Mouse (Mus musculus): ENCODE results near the gene Atp5s.

The Atp5s gene

DNA sequence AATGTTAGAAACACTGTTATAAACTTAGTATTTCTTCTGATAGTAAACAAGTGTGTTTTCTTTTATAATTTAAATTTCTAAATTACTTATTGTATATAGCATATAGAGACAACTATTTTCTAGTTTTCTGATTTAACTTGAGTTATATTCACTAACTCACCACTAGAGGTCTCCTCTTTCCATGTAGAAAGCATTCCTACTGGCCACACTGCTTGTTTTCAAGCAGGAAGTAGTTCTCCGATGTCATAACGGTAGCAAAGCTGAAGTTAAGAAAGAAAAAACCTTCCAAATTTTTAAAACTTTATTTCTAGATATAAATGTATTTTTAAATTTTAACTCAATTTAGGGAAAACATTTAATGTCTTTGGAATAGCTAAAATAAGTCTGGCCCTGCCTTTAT, 8.8 kb downstream of the Atp5s start:
- peak in 1 of 2 experiments; percentile 51 for DNase-seq

DNA sequence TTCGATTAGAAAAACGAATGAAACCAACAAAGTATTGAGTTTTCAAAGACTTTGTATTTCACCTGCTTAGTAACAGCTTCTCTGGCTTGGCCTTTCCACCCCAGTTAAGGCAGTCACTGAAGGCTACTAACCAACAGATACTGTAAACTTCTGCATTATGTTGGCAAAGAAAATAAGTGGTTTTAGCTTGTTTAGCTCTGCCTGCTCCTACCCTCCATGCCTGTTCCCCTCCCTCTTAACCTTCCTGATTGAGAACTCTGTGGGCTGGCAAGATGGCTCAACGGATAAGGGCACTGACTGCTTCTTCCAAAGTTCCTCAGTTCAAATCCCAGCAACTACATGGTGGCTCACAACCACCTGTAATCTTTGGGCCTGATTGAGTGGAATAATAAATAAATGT, 9.2 kb downstream of the Atp5s start:
- no peak for DNase-seq

DNA sequence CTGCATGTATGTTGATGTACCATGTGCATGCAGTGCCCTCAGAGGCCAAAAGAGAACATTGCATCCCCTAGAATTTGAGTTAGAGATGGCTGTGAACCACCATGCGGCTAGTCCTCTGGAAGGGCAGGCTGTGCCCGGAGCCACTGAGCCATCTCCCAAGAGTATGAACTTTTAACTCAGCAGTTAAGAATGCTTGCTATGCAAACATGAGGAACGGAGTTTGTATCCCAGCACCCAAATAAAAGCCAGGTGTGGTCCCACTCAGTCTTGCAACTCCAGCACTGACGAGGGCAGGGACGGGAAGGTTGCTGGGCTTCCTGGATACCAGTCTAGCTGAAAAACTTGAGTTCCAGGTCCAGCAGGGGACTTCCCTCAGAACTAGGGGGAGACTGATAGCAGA, 17.2 kb downstream of the Atp5s start:
- no peak for DNase-seq

DNA sequence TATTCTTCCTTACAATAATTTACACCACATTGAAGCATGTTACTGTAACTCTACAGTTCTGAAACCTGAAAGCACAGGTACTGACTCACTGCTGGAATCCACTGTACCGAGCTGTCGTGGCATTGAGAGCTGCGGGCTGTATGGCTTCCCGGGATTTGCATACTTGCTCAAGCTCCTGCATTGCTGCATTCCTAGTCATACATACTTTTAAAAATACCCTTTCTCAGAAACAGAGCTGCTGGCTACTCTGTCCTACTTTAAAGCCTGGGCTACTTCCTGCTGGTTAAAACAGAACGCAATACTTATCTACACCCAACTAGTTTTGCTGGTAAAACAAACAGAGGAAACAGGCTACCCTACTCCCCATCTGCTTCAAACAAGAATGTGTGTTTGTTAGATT, 19.4 kb downstream of the Atp5s start:
- DNase-seq = no peak

DNA sequence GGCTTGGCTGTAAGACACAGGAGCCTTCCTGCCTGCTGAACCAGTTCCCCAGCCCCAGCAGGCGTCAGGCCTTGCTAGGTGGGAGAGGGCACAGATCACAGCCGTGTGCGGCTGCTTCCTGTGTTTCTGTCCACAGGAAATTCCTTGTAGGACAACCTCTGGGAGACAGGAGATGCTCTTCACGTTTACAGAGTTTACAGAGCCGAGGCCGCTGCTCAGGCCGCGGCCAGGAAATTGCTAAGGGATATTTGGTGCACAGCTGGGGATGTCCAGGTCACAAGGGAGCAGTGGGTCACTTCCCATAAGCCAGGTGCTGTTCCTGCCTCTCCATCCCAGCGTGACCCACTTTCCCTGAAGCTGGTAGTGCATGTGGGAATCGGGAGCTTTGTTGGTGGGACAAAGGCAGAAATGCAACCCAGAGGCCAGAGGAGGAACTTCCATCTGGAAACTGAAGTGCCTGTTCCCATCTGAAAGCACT, 27.2 kb downstream of the Atp5s start:
- no peak for DNase-seq

DNA sequence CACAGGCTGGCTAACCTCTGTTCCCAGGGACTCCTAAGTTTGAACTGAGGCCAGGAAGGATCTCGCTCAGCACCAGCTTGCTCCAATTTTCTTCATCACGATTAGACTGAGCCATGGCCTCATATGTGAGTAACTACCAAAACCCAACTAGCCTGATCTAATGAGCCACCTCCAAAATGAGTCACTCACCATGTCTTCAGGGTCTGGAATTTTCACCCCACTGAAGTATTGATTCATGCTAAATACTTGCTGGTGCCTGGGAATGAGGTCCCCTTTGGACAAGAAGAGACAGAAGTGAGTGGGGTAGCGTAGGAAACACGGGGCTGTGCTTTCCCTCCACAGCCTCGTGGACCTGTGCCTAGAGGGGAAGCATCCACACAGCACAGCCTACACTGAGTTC, 29.2 kb downstream of the Atp5s start:
- no peak for DNase-seq

DNA sequence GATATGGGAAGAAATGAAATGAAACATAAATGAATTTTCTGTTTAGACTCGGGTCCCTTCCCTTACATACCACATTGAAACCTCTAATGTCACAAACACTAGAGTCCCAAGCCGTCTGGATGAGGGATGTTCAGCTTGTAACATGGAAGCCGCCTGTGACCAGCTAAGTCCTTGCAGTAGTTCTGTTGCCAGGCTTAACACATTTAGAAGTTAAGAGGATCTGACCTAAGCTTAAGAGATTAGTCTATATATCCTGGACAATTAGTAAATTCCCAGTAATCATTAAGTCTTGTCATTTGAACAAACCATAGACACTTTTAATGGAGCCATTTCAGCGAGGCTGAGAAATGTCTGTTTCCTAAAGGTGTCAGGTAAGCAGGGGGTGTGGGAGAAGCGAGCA, 31.3 kb downstream of the Atp5s start:
- no peak for DNase-seq

DNA sequence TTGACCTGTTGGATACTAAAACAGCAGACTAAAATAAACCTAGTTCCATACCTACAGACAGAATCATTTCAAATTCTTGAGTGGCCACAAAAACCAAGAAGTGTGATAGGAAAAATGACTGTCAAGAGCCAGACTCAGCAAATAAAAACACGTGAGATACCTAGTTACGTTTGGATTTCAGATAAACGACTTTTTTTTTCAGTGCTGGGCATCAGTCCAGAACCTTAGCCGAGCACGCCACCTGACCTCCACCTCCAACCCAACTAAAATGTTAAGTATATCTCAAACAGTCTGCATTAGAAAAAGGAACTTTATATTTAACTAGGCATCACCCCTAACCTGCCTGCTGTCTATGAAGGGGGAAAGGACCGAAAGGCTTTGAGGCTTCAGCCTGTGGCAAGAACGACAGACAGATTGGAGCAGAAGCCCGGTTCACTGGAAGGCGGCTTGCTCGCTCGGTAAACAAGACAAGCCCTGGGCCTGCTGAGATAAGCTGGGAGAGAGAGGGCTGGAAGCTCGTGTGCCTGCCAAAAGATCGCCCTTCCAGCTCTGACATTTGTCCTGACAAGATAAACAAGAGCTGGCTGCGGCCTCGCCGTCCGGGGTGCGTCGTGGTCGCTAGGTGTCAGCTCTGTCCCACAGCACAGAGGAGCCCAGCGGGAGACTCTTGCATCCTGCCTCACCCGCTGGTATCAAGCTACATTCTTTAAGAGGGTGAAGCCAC, 32.8 kb downstream of the Atp5s start:
- peak; percentile 92 to 93 for DNase-seq

DNA sequence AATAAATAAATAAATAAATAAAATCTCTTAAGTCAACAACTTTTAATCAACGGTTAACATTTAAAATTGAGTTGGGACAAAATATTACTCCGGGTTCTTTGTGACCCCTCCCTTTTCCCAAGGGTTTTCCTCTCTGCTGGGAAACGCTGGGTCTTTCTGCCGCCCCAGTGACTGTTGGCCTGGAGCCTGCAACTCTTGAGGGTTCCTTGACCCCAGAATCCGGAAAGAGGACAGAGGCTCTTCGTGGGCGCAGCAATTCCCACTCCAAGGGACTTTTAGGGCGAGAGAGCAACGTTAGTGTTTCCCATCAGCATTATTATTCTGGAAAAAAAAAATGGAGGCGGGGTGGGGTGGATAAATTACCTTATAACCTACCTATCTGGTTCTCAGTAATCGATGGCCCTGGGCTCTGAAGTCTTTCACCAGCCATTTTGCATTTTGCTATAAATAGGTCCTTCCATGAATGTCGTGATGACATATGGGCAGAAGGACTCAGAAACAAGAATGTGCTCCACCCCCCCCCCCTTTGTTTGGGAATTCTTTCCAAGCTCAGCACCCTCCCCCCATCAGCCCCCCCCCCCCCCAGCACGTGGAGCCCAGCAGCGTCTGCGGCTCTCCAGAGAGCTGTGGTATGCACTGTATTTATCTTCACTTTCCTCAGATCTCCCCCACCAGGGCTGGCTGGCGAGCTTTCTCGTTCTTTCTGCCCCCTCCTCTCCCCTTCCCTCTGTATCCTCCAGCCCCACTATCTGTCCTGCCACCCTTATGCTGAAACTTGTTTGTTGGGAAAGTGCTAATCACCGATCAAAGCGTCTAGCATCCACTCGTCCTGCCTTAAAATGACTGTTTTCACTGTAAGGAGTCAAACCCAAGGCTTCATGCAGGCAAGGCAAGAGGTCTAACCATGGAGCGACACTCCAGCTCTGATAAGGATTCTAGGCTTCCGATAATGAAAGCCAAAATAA, 33.8 kb downstream of the Atp5s start:
- peak; percentile 57 to 63 for DNase-seq

DNA sequence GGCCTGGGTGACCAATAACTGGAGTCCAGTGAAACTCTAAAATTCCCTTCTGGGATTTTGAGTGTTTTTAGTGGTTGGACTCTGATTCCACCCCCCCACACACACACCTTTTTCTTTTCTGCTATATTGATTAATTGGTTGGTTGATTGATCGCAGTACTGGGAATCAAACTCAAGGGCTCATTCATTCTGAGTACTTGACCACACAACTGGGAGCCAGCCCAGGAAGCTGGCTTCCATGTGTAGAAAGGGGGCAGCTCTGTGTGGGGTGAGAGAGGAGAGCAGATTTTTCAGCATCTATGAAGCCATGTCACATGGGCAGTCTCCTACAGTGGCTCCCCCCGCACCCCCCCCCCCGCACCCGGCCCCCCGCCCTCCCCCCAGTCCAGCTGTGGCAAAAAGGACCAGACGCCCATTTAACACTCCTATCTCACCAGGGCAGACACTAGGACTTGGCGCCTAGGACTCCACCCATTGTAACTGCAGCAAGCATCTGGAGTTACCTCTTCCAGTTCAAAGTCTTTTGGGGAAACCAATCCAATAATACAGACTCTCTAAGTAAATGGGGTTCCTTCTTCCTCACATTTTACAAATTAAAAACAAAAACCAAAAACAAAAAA, 34.6 kb downstream of the Atp5s start:
- no peak for DNase-seq

DNA sequence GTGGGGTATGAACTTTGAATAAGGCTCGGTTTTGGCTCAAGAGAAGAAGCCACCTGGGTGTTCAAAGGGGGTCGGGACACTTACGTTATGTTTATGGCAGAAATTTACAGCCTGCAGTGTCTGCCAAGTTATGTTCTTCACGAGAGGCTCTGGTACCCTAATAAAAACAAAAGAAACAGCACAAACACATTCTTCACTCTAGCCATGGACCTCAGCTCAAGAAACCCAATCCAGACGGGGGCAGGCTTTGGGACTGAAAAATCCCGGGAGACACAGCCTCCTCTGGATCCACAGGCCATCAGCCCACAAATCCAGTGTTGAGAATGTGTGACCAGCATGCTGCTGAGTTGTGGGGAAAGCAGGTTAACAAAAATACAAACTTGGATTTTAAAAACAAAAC, 35.3 kb downstream of the Atp5s start:
- DNase-seq = no peak

DNA sequence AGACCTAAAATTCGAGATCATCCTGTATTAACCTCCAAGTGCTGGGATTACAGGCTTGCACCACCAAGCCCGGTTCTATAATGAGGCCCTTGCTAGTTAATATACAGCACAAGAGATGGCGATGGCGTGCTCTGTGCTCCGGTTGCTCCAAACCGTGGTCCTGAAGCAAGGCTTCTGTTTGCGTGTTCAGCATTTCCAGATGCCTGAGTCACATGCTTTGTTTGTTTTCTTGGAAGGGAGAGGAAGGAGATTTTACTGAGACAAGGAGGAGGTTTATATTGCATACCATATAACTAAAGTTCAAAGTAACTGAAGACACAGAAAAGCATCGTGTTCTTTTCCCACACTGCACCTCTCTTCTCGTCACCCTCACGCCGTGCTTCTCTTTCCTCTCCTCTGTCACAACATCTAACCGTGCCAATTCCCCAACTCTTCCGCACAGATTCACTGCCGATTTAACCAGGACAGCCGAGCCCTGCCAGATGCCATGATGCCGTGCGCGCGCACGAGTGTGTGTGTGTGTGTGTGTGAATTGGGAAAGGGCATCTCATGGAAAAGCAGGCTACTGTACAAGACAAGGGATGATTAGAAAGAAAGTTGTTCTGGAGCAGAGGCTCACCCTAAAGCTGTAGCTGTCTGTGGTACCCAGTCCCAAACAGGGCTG, 36.1 kb downstream of the Atp5s start:
- peak; percentile 55 to 60 for DNase-seq

DNA sequence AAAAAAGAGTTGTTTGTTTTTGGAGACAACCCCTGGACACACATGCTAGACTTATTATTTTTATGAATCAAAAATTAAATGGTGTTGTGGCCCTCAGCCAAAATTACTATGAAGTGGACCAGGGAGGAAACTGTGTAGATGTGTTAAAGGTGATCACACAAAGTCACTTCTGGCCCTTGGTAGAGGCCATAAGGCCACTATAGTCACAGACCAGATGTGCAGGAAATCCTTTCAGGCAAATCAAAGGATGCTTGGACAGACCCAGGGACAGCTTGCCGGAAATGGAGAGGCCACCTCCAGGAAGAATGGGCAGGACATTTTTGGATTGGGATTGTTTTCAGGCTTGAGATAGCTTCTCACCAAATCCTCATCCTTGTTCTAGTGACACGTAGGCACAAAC, 36.9 kb downstream of the Atp5s start:
- DNase-seq = no peak

DNA sequence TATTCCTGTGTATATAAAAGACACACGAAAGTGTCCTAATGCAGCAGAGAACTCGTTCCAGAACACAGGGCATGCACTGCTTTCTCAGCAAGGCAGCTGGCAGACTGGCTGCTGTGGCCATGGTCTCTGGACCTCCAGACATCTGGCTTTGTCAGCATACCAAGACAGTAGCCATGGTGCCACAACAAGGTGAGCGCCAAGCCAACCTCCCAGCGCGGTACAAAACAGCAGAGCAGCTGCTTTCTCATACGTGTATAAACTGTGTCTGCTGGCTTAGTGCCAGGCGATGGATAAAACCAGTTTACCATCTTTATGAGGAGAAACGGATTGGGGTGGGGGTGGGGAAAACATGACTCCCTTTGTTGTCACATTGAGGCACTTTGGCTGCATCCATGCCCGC, 40.8 kb downstream of the Atp5s start:
- peak in 1 of 2 experiments; percentile 29 for DNase-seq

DNA sequence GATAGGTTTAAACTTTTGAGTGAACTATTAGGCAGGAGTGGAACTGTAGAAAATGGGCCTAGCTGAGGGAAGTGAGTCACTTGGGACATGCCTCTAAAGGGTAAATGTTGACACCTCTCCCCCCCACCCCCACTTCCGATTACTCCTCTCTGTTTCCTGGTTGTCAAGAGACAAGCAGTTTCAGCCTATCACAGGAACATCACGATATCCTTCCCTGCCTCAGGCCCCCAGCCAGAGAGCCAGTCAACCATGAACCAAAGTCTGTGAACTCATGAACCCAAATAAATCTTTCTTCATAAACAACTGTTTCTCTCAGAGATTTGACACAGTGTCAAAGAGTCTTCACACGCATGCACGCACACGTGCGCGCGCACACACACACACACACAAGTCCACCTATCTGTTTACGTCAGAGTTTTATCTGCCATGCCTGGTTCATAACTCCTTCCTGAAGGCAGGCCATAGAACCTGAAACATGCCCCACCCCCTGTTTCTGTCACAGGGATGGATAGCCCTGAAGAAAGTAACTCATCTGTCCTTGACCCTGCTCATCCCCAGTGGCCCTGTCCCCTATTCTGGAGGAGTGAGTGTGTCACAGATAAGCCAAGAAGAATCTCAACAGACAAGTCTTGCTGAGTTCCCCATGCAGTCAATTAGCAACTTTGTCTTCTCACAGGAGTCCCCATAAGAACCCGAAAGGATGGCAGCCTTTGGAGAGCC, 41.6 kb downstream of the Atp5s start:
- DNase-seq = no peak

DNA sequence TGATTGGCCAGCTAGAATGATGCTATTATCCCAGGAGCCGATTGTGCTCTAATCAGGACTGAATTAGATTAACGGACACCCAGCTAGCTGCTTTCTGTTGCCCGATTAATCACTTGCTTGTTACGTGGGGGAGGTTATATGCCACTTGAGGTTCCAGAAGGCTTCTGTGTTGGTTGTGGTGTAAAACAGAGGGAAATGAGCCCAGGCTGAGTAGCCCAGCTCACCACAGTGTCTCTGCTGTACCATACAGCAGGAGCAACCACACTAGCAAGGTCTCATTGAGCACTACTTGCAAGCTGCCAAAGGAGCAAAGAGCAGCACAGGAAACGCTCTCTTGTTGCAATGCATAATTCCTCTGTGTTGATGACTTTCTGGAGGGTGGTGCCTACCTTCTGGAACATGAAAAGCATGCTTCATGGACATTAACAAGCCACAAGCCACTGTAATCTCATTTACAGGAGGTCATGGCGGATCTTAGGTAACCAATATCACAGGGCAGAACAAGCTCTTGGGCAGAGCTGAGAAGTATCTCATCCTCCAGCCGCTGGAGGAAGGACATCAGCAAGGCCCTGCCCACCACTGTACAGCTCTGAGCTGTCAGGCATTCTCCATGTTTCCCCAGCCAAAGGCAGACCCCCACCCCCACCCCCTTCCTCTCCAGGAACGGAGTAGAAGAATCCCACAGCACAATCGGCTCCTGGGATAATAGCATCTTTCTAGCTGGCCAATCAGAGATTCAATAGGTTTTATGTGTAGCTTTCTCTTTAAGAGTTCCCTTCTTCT, 42.9 kb downstream of the Atp5s start:
- no peak for DNase-seq

DNA sequence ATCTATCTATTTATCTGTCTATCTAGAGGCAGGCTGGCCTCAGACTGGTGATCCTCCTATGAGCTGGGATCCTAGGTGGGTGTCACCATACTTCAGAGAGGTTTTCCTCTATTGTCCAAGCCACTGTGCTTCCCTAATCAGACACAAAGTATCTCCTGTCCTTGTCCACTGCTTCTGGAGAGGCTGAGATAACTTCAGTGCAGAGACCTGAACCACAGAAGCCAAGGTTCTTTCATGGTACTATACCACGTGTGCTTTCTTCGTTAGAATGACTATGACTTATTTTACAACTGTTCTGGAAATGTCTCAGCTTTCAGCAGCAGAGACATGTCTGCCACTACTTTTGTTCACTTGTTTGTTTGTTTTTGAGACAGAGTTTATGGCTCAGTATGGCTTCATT, 44.1 kb downstream of the Atp5s start:
- no peak for DNase-seq

DNA sequence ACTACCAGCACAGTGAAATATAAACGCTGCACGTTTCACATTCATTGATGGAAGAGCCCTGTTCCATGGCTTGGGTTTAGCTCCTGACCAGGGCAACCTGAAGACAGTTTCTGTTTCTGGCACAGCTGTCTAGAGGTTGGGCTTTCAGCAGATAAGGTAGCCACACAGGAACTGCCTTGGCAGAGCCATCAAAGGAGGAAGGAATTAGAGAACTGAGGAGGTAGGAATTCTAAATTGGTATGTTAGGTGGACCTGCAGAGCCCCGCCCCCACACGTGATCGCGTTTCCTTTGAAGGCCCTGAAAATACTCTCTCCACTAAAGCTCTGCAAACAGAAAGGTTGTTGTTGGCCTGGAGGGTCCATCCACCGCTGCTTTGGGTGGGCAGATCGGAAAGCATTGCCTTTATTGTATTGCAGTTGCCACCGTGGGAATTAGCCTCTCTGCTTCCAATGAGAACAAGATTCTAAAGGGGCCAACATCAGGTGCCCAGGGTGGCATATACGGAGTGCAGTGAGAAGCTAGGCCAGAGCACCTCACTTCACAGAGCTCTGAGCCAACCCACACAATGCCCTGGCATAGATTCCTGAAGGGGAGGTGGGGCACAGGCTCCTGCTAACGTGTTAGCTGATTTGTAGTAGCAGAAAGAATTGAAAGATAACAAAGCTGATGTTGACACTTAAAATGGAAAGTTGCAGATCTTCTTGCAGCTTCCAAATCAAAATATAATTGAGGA, 52.0 kb downstream of the Atp5s start:
- no peak for DNase-seq

DNA sequence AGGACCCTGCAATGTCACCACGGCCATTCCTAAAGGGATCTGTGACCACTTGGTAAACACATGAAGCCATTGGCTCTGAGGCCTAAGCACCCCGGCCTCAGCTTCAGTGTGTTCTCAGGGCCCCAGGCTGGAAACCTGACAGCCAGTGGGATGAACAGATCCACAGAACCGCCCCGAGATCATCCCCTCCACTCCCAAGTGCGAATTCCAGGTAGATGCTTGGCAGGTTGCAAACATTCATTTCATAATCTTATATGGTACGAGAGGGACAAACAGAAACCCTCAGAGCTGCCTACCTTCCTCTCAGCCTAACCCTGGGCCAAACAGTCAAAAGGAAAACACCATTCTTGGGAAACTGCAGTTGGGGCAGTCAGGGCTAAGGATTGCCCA, 52.6 kb downstream of the Atp5s start:
- DNase-seq = no peak

DNA sequence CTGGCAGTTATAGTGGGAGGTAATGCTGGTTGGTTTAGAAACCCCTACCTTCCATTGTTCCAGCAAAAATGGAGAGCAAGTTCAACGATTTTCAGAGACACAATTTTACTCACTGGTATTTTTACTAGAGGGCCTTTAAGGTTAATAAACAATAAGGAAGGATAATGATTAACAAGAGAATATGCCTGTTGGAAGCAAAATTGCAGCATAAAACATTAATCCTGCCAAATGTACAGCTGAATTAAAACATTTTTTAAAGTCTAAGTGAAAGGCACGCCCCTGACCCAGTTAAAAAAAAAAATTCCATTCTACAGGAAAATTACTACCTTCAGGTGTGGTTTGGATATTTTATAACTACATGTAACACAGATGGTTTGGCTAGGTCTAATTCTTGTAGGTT, 53.2 kb downstream of the Atp5s start:
- DNase-seq = no peak

DNA sequence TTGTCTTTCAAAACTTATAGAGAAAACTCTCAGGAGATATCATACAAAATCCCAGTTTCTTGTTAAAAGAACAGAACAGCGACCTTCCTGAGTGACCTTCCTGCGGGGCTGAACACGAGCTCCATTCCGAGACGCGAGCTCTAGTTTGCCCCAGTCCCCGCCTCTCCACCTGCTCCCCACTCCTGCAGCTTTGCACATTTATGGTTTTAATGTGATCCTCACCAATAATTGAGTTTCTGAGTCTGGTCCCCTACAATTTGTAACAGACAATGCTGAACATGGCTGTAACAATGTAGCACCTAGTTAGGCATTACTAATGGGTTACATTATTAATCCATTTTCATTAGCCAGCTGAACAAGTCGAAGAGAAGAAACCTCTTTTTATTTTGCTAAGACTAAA, 56.7 kb downstream of the Atp5s start:
- DNase-seq = no peak
